22 mouse cellular contexts compared by ENCODE assay signal in the genomic region with DNA sequence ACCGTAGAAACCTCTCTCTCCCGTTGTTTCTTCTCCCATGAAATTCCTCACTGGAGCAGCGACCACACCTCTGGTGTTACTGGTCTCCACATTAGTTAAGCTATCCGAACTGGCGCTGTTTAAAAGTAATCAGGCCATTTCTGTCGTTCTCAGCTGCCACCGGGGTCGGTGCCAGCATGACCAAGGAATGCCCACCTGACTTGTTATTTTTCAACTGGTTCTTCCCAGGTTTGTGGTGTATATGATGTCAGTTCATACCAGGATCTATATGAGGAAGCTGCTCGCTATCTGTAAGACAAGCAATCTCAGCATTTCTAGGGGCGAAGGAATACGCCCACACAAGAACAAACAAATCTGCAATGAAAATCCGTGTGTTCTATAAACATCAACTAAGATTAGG.
DNase-seq lines count a peak whose midpoint lies in the region; ATAC-seq lines count a peak whose summit lies in the region.
"Had no signal": no experiment of that assay in that cellular context is flagged by ENCODE, and none has a peak within 500 bp of the region (broad histone marks: within the 10 kb centered on the region; RNA-seq: fewer than 3 reads in every experiment).

No protein-coding gene starts in this region.

- H3K9ac ChIP-seq in kidney, embryonic 15.5 days, result no peak overlapping the region
- H3K9ac ChIP-seq in midbrain, embryonic 11.5 days (ENCODE audit: low read length), result no peak overlapping the region

- no peak overlapping the region for H3K27ac ChIP-seq in heart, embryonic 10.5 days
- no peak overlapping the region for H3K27ac ChIP-seq in kidney, embryonic 15.5 days
- H3K27ac ChIP-seq in midbrain, embryonic 11.5 days (ENCODE audit: low read depth, low read length), result no peak overlapping the region
- H3K27ac ChIP-seq in midbrain, embryonic 10.5 days (replicated peaks), result no peak overlapping the region

- peaks cover 37% of the 10 kb centered on the region for H3K27me3 ChIP-seq in heart, embryonic 10.5 days (ENCODE audit: insufficient read depth, poor library complexity, severe bottlenecking)
- peaks cover 36% of the 10 kb centered on the region for H3K27me3 ChIP-seq in kidney, embryonic 15.5 days
- H3K27me3 ChIP-seq in midbrain, embryonic 11.5 days (ENCODE audit: control insufficient read depth, insufficient read depth, low read length), result 0 out of 2 replicates have a peak, but pooled peaks cover 2% of the 10 kb centered on the region
- peaks cover 78% of the 10 kb centered on the region for H3K27me3 ChIP-seq in midbrain, embryonic 10.5 days (ENCODE audit: low read depth, poor library complexity, severe bottlenecking)
- H3K27me3 ChIP-seq: CH12.LX had no signal

- H3K9me3 ChIP-seq in heart, embryonic 10.5 days, result no peaks in the 10 kb centered on the region
- H3K9me3 ChIP-seq in kidney, embryonic 15.5 days (replicated peaks), result no peaks in the 10 kb centered on the region
- no peaks in the 10 kb centered on the region for H3K9me3 ChIP-seq in midbrain, embryonic 11.5 days (ENCODE audit: control insufficient read depth, low read length)
- H3K9me3 ChIP-seq in midbrain, embryonic 10.5 days (replicated peaks), result no peaks in the 10 kb centered on the region

- H3K4me2 ChIP-seq in kidney, embryonic 15.5 days, result peak overlapping the region; percentile 17
- no peak overlapping the region for H3K4me2 ChIP-seq in midbrain, embryonic 11.5 days

- DNase-seq in cerebellum, postnatal 10 days, result peak; percentile 33 to 38
- no peak for DNase-seq in cerebellum, adult 18-20 months
- DNase-seq in heart, adult 11 months, result peak; percentile 70
- DNase-seq in heart, embryonic 10.5 days (ENCODE audit: low spot score), result no peak
- no peak for DNase-seq in kidney, adult 11 months
- DNase-seq in midbrain, embryonic 11.5 days (ENCODE audit: low spot score, missing footprints), result peak; percentile 69
- DNase-seq in midbrain, embryonic 10.5 days (ENCODE audit: low spot score), result no peak
- DNase-seq: adrenal gland, adult 2 months; adrenal gland, adult 8-10 months; adrenal gland, postnatal 10 days; adrenal gland, postnatal 14 days; adrenal gland, postnatal 25 days; adrenal gland, postnatal 36 days; B cell, adult 2 months; cerebellum, adult 11 months; cerebellum, adult 11-12 months had no signal

- no peak overlapping the region for H3K4me3 ChIP-seq in heart, embryonic 10.5 days
- H3K4me3 ChIP-seq in kidney, embryonic 15.5 days (replicated peaks), result no peak overlapping the region
- H3K4me3 ChIP-seq in midbrain, embryonic 11.5 days (ENCODE audit: low read depth, low read length), result no peak overlapping the region
- H3K4me3 ChIP-seq in midbrain, embryonic 10.5 days, result no peak overlapping the region

- WGBS in heart, embryonic 10.5 days, result 64% methylated on average over 12 of the region's 12 CpGs
- WGBS in kidney, embryonic 15.5 days, result 41% methylated on average over 12 of the region's 12 CpGs
- 77% methylated on average over 12 of the region's 12 CpGs for WGBS in midbrain, embryonic 11.5 days
- 82% methylated on average over 12 of the region's 12 CpGs for WGBS in midbrain, embryonic 10.5 days

- no peak for ATAC-seq in kidney, embryonic 15.5 days (replicated peaks; ENCODE audit: low FRiP score)
- ATAC-seq in midbrain, embryonic 11.5 days (ENCODE audit: low FRiP score), result no peak
- ATAC-seq: activated CD4-positive, CD25-positive, alpha-beta regulatory T cell, adult 4 months; CD4-positive, CD25-positive, alpha-beta regulatory T cell, adult 4 months; Patski had no signal

- H3K36me3 ChIP-seq in heart, embryonic 10.5 days, result no peaks in the 10 kb centered on the region
- H3K36me3 ChIP-seq in kidney, embryonic 15.5 days, result no peaks in the 10 kb centered on the region
- H3K36me3 ChIP-seq in midbrain, embryonic 11.5 days (ENCODE audit: control insufficient read depth, insufficient read depth, low read length), result no peaks in the 10 kb centered on the region
- no peaks in the 10 kb centered on the region for H3K36me3 ChIP-seq in midbrain, embryonic 10.5 days
- H3K36me3 ChIP-seq: G1E had no signal

- H3K4me1 ChIP-seq in heart, embryonic 10.5 days, result peaks cover 5% of the 10 kb centered on the region
- peaks cover 17% of the 10 kb centered on the region for H3K4me1 ChIP-seq in kidney, embryonic 15.5 days
- peaks cover 4% of the 10 kb centered on the region; the same call in 1 of the 2 replicates for H3K4me1 ChIP-seq in midbrain, embryonic 11.5 days (ENCODE audit: control insufficient read depth, insufficient read depth, low read length)
- H3K4me1 ChIP-seq in midbrain, embryonic 10.5 days, result peaks cover 18% of the 10 kb centered on the region

Comparison
In these comparisons a context has a peak if more than half of its experiments do, and no peak if none do; other contexts are left out.
1. DNase-seq: peak in cerebellum, postnatal 10 days (2 of 2), heart, adult 11 months (single experiment) and midbrain, embryonic 11.5 days (single experiment); none in cerebellum, adult 18-20 months (0 of 2), heart, embryonic 10.5 days (single experiment), kidney, adult 11 months (single experiment) and midbrain, embryonic 10.5 days (single experiment).